Mouse (Mus musculus) kidney, embryonic 14.5 days (tissue): ENCODE measurements at regions not wholly inside any gene's neighbourhood (a gene's known extent, or its start where the extent isn't known, plus 50 kb on each side); places are given as distances from the start of the nearest gene placed in this dataset.
A peak's percentile ranks its signal among the peaks of the same experiment; 100 is the strongest.

ENCODE experiments used
- ATAC-seq: fragments of 200-750 bp; cut with Nextera tagmentation; 2 replicates; pipeline ENCODE4 v1.8.0; 2017; ENCODE audit warnings: moderate number of reproducible peaks, mild to moderate bottlenecking, moderate TSS enrichment, moderate library complexity; ENCODE audit not compliant: low FRiP score, low TSS enrichment
- H3K27ac ChIP-seq: fragments of 300-500 bp; sonication (generic); 2 replicates; pipeline ENCODE4 v1.5.1; 2014; ENCODE audit warnings: low read depth, mild to moderate bottlenecking, low read length, moderate library complexity, mixed read lengths
- H3K27me3 ChIP-seq: fragments of 300-500 bp; sonication (generic); 2 replicates; pipeline ENCODE4 v1.6.1; 2014; ENCODE audit warnings: mild to moderate bottlenecking, low read length; ENCODE audit not compliant: control insufficient read depth, insufficient read depth
- H3K36me3 ChIP-seq: fragments of 300-500 bp; sonication (generic); 2 replicates; pipeline ENCODE4 v1.6.1; 2014; ENCODE audit warnings: low read length, mixed read lengths; ENCODE audit not compliant: control insufficient read depth, insufficient read depth
- H3K4me1 ChIP-seq: fragments of 300-500 bp; sonication (generic); 2 replicates; pipeline ENCODE4 v1.6.1; 2014; ENCODE audit warnings: low read length, mixed read lengths; ENCODE audit not compliant: control insufficient read depth, insufficient read depth
- H3K4me2 ChIP-seq: fragments of 300-500 bp; sonication (generic); replicated peaks from 2 replicates; pipeline ENCODE4 v1.6.1; 2014; ENCODE audit warnings: low read depth, mild to moderate bottlenecking, low read length
- H3K4me3 ChIP-seq: fragments of 300-500 bp; sonication (generic); 2 replicates; pipeline ENCODE4 v1.5.1; 2014; ENCODE audit warnings: mild to moderate bottlenecking, low read length
- H3K9ac ChIP-seq: fragments of 300-500 bp; sonication (generic); 2 replicates; pipeline ENCODE4 v1.6.1; 2014; ENCODE audit warnings: low read depth, mild to moderate bottlenecking, low read length, moderate library complexity
- H3K9me3 ChIP-seq: fragments of 300-500 bp; sonication (generic); 2 replicates; pipeline ENCODE4 v1.6.1; 2016; ENCODE audit warnings: low read length; ENCODE audit not compliant: control insufficient read depth
- WGBS: fragments of 180-500 bp; shearing (Covaris S2); extraction: QIAGEN DNeasy Blood & Tissue Kit; methylation state at CpG from one replicate; pipeline ENCODE4 v1.1.7; 2014; 5-methylcytosine and 5-hydroxymethylcytosine counted together

DNA sequence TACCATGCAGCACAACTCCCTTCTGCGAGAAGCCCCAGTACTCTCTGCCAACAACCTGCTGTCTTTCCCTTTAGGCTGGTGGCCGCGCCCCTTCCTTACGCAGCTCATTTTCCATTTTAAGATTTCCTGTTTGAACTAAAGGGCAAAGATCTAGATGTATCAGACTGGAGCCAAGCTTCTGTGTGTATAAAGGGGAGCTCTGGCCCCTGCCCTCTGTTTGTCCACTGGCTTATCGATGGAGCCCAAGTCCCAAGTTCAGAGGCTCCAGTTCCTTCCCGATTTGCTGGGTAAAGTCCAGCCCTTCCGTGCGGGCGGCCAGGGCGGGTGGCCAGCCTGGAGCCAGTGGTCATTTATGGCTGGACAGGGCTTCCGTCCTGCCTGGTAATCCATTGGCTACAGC, 72.6 kb upstream of the Klf4 start:
- ATAC-seq, result no peak
- Histone ChIP-seq H3K4me1 (no peaks in the 10 kb centered on the region), H3K4me2 (no peak overlapping the region), H3K27me3 (no peaks in the 10 kb centered on the region), H3K36me3 (no peaks in the 10 kb centered on the region), H3K9me3 (no peaks in the 10 kb centered on the region), H3K27ac (no peak overlapping the region), H3K9ac (no peak overlapping the region), H3K4me3 (no peak overlapping the region)
- 87% methylated on average over 11 of the region's 11 CpGs for WGBS

DNA sequence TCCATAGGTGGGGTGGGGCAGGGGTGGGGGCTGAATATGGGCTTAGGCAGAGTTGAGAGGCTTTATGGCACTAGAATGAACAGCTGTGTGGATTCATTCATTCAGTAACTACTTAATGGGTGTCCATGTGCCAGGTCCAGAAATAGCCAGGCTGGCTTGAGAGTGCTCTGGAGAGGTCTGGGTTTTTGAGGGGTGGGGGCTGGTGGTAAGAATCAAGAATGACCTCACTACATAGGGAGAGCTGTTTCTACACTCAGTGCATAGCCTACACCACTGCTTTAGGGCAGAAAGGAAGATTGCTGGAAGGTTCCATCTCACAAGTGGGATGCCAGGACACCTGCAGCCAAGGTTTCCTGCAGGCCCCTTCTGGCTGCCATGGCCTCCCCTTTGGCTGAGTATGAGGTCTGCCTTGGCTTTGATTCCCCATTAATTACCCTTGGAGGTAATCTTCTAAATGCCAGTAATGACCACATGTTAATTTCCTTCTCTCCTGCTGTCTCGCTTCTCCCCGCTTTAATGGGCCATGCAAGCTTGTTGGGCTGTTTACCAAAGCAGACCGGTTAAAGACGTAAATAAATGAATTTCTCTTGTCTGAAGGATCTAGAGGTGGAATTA, 71.7 kb upstream of the Klf4 start:
- no peaks in the 10 kb centered on the region for H3K27me3 ChIP-seq
- no peak overlapping the region for H3K27ac ChIP-seq
- H3K9ac ChIP-seq, result no peak overlapping the region
- ATAC-seq, result no peak
- no peak overlapping the region for H3K4me2 ChIP-seq
- 74% methylated on average over 4 of the region's 4 CpGs for WGBS
- no peaks in the 10 kb centered on the region for H3K4me1 ChIP-seq
- H3K4me3 ChIP-seq, result no peak overlapping the region
- no peaks in the 10 kb centered on the region for H3K9me3 ChIP-seq
- no peaks in the 10 kb centered on the region for H3K36me3 ChIP-seq

DNA sequence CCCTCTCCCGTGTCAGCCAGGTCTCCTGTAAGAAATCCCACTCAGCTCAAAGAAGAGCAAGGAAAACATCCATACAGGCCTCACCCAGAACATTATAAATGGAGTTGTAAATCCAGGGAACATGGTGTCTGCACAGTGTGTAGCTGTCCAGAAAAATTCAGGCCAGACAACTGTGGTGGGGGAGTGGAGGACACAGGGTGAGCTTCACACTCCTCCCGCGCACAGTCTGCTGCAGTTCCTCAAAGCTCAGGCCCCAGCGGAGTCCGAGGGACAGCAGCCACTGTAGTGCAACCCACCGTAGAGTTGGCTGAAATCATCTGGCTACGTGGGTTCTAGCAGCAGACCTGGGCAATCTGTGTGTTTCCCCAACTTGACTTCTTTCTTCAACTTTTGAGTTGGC, 62.9 kb upstream of the Klf4 start:
- Histone ChIP-seq H3K9me3 (no peaks in the 10 kb centered on the region), H3K4me1 (0 out of 2 replicates have a peak, but pooled peaks cover 2% of the 10 kb centered on the region), H3K27me3 (no peaks in the 10 kb centered on the region), H3K36me3 (no peaks in the 10 kb centered on the region), H3K27ac (no peak overlapping the region), H3K9ac (no peak overlapping the region), H3K4me2 (no peak overlapping the region), H3K4me3 (no peak overlapping the region)
- WGBS, result 40% methylated on average over 7 of the region's 7 CpGs
- peak; percentile 75; the same call in 1 of the 2 replicates for ATAC-seq

DNA sequence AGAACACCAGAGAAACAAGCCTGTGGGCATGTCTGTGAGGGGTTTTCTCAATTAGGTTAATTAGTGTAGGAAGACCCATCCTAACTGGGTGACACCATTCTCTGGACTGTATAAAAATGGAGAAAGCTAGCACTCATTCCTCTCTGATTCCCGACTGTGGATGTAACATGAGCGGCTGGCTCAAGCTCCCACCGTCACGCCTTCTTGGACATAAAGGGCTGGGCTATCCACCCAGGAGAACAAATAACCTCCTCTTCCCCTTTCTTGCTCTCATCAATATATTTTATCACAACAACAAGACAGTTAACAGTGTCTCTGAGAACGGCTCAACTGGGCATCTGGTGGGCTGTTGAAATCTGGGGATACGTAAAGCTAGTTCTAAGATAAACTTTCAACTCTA, 62.4 kb upstream of the Klf4 start:
- Histone ChIP-seq H3K4me3 (no peak overlapping the region), H3K27ac (no peak overlapping the region), H3K36me3 (no peaks in the 10 kb centered on the region), H3K9ac (no peak overlapping the region), H3K4me2 (no peak overlapping the region), H3K9me3 (no peaks in the 10 kb centered on the region), H3K4me1 (0 out of 2 replicates have a peak, but pooled peaks cover 2% of the 10 kb centered on the region), H3K27me3 (no peaks in the 10 kb centered on the region)
- ATAC-seq, result peak; percentile 63; the same call in 1 of the 2 replicates
- 25% methylated on average over 6 of the region's 6 CpGs for WGBS

DNA sequence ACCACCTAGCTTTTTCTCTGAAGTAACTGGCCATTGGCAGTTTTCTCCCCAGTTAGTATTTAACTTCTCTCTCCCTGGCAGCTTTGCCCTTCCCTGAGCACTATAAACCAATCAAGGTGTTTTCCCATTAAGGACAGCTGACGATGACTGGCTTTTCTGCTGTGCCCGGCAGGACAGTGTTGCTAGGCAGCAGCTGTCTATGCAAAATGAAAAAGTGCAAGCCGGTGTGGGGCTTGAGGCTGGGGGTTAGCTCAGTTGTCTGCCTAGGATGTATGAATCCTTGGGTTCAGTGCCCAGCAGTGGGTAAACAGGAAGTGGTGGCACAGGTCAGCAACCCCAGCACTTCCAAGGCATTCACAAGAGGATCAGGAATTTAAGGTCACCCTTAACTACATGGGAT, 60.9 kb upstream of the Klf4 start:
- H3K4me1 ChIP-seq, result 0 out of 2 replicates have a peak, but pooled peaks cover 2% of the 10 kb centered on the region
- WGBS, result 13% methylated on average over 3 of the region's 3 CpGs
- H3K9me3 ChIP-seq, result no peaks in the 10 kb centered on the region
- peak; percentile 51; the same call in 1 of the 2 replicates for ATAC-seq
- H3K9ac ChIP-seq, result no peak overlapping the region
- no peak overlapping the region for H3K4me3 ChIP-seq
- H3K36me3 ChIP-seq, result no peaks in the 10 kb centered on the region
- H3K4me2 ChIP-seq, result no peak overlapping the region
- H3K27me3 ChIP-seq, result no peaks in the 10 kb centered on the region
- no peak overlapping the region for H3K27ac ChIP-seq

DNA sequence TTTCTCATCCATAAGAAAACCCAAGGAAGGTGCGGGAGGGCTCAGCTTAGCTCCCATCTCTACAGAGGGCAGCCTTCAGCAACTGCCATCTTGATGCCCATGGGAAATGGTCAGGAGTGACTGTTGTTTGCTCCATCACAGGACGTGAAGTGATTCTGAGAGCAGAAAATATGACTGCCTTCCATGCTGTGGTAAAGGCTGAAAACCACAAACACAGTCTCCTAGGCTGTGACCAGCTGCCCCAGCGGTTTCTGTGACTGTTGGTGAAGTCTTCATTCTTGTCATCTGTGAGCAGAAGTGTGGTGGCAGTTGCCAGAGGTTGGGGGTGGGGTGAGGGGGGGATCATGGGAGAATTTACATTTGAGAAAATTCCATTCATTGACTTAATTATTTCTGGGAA, 53.9 kb upstream of the Klf4 start:
- Histone ChIP-seq H3K27ac (no peak overlapping the region), H3K4me3 (no peak overlapping the region), H3K9ac (no peak overlapping the region), H3K27me3 (no peaks in the 10 kb centered on the region), H3K9me3 (no peaks in the 10 kb centered on the region), H3K4me2 (no peak overlapping the region), H3K36me3 (no peaks in the 10 kb centered on the region), H3K4me1 (no peaks in the 10 kb centered on the region)
- no peak for ATAC-seq
- WGBS, result 89% methylated on average over 3 of the region's 3 CpGs

DNA sequence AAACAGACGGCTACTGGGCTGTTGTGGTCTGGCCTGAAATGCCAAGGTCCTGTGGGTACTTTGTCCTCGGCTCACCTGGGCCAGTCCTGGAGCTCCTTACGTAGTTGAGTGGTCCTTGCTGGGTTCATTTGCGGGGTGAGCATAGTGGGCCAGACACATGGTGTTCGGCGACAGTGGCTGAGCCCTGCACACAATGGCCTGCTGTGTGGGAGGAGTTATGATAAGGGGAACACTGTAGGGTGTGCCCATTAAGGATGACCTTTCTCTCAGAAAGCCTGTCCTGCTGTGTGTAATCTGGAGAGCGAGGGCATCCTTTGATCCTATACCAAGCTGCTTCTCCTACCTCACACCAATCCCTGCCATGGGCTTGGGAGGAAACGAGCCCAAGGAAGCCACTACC, 51.3 kb upstream of the Klf4 start:
- Histone ChIP-seq H3K27me3 (no peaks in the 10 kb centered on the region), H3K4me3 (no peak overlapping the region), H3K9ac (no peak overlapping the region), H3K36me3 (no peaks in the 10 kb centered on the region), H3K4me2 (no peak overlapping the region), H3K27ac (no peak overlapping the region), H3K9me3 (no peaks in the 10 kb centered on the region), H3K4me1 (no peaks in the 10 kb centered on the region)
- 67% methylated on average over 8 of the region's 8 CpGs for WGBS
- no peak for ATAC-seq
